Mouse (Mus musculus): ENCODE measurements around the gene Sgms2. TPM values are rescaled to one million over a fixed set of nuclear protein-coding genes. Genes with fewer than 3 reads are reported as not detected.

The Sgms2 gene
- polyA plus RNA-seq, 1 experiment = 6.9 TPM

DNA sequence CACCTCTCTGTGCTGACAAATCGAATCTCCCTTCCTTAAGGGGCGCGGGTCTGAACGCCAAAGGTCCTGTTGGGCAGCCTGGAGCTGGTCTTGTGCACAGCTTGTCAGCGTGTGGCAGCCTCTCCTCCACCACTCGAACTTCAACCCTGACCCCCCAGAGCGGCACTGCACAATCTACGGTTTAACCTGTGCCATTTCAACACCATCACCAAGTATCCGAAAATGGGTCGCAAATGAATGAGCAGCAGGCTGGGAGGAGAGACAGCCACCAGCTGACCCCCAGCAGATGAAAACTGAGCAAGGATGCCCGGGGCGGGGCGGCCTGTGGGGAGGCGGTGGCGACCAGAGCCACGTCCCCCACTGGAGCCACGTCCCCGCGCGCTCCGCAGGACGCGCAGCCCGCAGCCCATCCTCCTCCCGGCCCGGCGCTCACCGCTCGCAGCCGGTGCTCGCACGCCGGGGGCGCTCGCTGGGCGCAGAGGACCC is 1.5 kb downstream of the Sgms2 start:
- no peak for DNase-seq (ENCODE audit: low read depth, low spot score)
- under 1% methylated on average over 36 of the region's 36 CpGs for WGBS

GRCm38 (mm10) chr3:131488969-131489368 is 2.2 kb downstream of the Sgms2 start:
- 24% methylated on average over 5 of the region's 5 CpGs for WGBS
- peak; percentile 67 for DNase-seq (ENCODE audit: low read depth, low spot score)

DNA sequence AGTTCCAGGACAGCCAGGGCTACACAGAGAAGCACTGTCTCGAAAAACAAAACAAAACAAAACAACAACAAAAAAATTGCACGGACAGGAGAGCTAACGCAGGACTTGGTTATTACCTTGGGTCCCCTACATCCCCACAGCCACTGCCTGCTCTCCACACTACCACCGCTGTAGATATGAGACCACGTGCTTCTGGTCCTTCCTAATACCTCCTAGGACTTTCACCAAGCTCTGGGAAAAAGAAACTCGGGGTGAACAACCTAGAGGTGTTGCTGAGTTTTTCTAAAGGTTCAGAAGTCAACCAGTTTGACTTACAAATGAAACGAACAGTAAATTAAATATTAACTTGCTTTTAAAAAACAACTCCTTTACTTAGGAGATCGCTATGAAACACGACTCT is 2.8 kb downstream of the Sgms2 start:
- DNase-seq (ENCODE audit: low read depth, low spot score) = no peak
- WGBS = 31% methylated on average over 9 of the region's 9 CpGs

GRCm38 (mm10) chr3:131485388-131485787 is 5.8 kb downstream of the Sgms2 start:
- whole genome bisulfite sequencing = 69% methylated on average over 5 of the region's 5 CpGs
- no peak for DNase-seq (ENCODE audit: low read depth, low spot score)

- DNase-seq (ENCODE audit: low read depth, low spot score) = no peak
- WGBS = 89% methylated on average over 7 of the region's 7 CpGs
Observed at GRCm38 (mm10) chr3:131483650-131484049, 7.6 kb downstream of the Sgms2 start.

GRCm38 (mm10) chr3:131481976-131482712 is 9.1 kb downstream of the Sgms2 start:
- 52% methylated on average over 17 of the region's 17 CpGs for WGBS
- DNase-seq (ENCODE audit: low read depth, low spot score) = no peak

- 47% methylated on average over 3 of the region's 3 CpGs for WGBS
- DNase-seq (ENCODE audit: low read depth, low spot score) = no peak
Observed at GRCm38 (mm10) chr3:131480659-131481058, 10.6 kb downstream of the Sgms2 start.

DNA sequence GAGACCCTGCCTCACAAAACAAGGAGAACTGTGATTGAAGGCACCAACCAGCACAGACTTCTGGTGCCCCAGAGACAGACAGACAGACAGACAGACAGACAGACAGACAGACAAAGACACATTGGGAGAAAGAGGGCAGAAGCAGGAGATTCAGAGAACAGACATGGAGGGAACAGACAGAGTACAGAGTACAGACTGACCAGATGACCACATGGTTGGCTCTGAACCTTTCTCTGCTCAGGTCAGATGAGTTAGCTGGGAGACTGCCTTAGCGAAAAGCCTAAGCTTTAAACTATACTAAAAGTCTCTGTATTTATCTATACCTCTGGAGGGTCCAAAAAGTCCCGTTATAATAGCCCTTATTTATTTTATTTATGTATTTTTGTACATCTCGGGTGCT is 11.8 kb downstream of the Sgms2 start:
- WGBS = 88% methylated on average over 3 of the region's 3 CpGs
- no peak for DNase-seq (ENCODE audit: low read depth, low spot score)

GRCm38 (mm10) chr3:131476002-131476401 is 15.2 kb downstream of the Sgms2 start:
- 93% methylated on average over 10 of the region's 10 CpGs for WGBS
- no peak for DNase-seq (ENCODE audit: low read depth, low spot score)

DNA sequence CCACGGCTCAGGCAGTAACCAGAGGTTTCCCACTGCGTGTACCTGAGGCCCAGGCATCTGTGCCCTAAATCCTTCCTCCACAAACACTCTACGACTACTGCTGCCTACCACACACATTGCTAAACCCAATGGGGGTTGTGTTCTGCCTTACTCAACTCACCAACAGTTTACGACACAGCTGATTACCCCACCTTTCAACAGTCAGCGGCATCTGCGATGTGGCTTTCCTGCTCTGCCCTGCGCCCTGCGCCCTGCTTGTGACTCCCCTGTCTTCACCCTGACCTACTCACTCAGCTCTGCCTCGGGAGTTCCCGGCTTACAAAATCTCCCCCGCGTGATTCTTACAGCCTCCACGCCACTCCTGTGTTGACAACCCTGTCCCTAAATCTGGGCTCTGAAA is 16.7 kb downstream of the Sgms2 start:
- DNase-seq (ENCODE audit: low read depth, low spot score) = no peak
- 42% methylated on average over 13 of the region's 13 CpGs for WGBS

DNA sequence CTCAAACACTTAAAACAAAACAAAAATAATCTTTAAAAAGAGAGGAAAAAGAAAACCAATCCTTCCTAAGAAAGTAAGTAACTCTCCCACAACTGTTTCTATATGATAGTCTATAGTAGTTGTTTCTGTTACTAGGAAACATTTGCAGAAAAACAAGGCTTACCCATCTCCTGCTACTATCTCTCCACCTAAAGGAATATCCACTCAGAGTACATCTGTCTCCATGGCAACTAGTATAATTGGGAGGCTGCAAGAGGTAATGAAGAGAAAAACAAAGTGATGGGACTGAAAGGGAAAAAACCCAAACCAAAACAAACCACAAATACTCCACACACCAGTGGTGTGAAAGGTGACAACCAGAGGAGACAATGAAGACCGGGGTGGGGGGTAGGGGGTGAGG is 17.7 kb downstream of the Sgms2 start:
- DNase-seq (ENCODE audit: low read depth, low spot score) = no peak
- WGBS = no CpG with 5 or more reads among the region's 1 CpGs

- WGBS = 89% methylated on average over 6 of the region's 6 CpGs
Observed at GRCm38 (mm10) chr3:131471836-131472235, 19.4 kb downstream of the Sgms2 start.

DNA sequence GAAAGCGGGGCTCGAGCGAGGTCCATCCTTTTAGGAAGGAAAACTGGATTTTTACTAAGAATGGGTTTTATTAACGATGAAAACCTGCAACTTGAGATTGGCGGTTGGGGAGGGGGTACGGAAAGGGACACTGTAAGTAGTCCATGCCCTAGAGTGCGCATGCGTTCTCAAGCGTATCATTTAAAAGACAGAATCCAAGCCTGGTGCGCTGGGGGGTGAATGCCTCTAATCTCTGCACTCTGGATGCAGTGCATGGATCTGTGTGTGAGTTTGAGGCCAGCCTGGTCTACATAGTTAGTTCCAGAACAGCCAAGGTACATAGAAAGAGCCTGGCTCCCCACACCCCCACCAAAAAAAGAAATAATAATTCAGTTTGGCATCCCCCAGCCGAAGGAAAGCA is 19.8 kb downstream of the Sgms2 start:
- WGBS = 91% methylated on average over 11 of the region's 11 CpGs
- DNase-seq (ENCODE audit: low read depth, low spot score) = no peak

More at GRCm38 (mm10) chr3:131471836-131472235, 19.4 kb downstream of the Sgms2 start:
- no peak for DNase-seq (ENCODE audit: low read depth, low spot score)

- WGBS = 70% methylated on average over 9 of the region's 9 CpGs
Observed at GRCm38 (mm10) chr3:131470837-131471236, 20.4 kb downstream of the Sgms2 start.

DNA sequence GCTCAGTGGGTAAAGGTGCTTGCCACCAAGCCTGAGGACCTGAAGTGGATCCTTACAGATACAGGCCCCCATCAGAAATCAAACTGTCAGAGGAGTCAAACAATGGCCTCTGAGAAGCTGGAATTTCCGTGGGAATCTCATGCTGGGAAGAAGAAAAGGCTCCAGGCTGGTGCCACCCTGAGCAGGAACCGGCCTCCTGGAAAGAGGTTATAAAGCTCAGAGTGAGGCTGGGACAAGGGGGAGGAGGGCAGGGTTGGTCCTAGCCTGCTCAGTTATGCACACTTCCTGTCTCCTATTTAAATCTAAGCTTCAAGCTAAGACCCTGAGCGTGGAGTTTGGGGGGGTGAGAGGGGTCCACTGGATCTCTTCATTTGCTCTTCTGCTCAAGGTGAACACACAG is 21.6 kb downstream of the Sgms2 start:
- 26% methylated on average over 3 of the region's 3 CpGs for WGBS
- DNase-seq (ENCODE audit: low read depth, low spot score) = no peak

More at GRCm38 (mm10) chr3:131470837-131471236, 20.4 kb downstream of the Sgms2 start:
- DNase-seq (ENCODE audit: low read depth, low spot score) = no peak

DNA sequence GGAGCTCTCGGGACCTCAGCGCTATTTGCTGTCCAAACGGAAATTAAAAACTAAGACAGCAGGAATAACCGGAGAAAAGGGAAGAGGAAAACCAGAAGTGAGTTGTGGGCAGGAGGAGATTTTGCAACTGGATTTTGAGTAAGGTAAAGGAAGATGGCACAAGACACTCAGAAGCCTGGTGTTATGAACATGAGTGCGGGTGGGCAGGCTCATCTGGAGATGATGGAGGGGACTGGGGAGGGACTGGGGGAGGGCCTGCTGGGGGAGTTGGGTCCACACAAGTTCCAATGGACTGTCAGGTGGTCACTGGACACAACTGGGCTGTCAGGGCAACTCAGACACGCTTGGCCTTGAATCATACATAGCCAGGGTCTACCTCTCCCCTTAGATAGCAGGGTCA is 24.8 kb downstream of the Sgms2 start:
- 82% methylated on average over 6 of the region's 6 CpGs for WGBS
- no peak for DNase-seq (ENCODE audit: low read depth, low spot score)

GRCm38 (mm10) chr3:131465536-131466260 is 25.5 kb downstream of the Sgms2 start:
- 89% methylated on average over 3 of the region's 3 CpGs for WGBS
- DNase-seq (ENCODE audit: low read depth, low spot score) = no peak

- DNase-seq (ENCODE audit: low read depth, low spot score) = no peak
- 90% methylated on average over 7 of the region's 7 CpGs for WGBS
Observed at GRCm38 (mm10) chr3:131372996-131373395, 118.2 kb downstream of the Sgms2 start.

GRCm38 (mm10) chr3:131368678-131369077 is 122.5 kb downstream of the Sgms2 start:
- WGBS = 82% methylated on average over 8 of the region's 8 CpGs
- DNase-seq (ENCODE audit: low read depth, low spot score) = no peak

GRCm38 (mm10) chr3:131367452-131367851 is 123.8 kb downstream of the Sgms2 start:
- WGBS = 82% methylated on average over 4 of the region's 4 CpGs

More at GRCm38 (mm10) chr3:131367452-131367851, 123.8 kb downstream of the Sgms2 start:
- no peak for DNase-seq (ENCODE audit: low read depth, low spot score)
